Mouse (Mus musculus): ENCODE measurements around the gene Grb2. TPM values are rescaled to one million over a fixed set of nuclear protein-coding genes. Genes with fewer than 3 reads are reported as not detected.
"Not testable (repeated sequence)": the region's sequence is repeated elsewhere in the genome, so short reads cannot be mapped to it uniquely, and the experiment has no call there.

The Grb2 gene
- total RNA-seq, 1 experiment from 2014 or later, result 53.5 TPM

- ATAC-seq (replicated peaks; ENCODE audit: low read depth, poor library complexity, severe bottlenecking), result no peak
Measured at GRCm38 (mm10) chr11:115653194-115653593, 55.2 kb downstream of the Grb2 start.

- ATAC-seq (replicated peaks; ENCODE audit: low read depth, poor library complexity, severe bottlenecking), result no peak
Measured at GRCm38 (mm10) chr11:115651680-115652079, 56.7 kb downstream of the Grb2 start.

- no peak for ATAC-seq (replicated peaks; ENCODE audit: low read depth, poor library complexity, severe bottlenecking)
Measured at GRCm38 (mm10) chr11:115649706-115650105, 58.7 kb downstream of the Grb2 start.

GRCm38 (mm10) chr11:115647459-115647858, 60.9 kb downstream of the Grb2 start:
- ATAC-seq (replicated peaks; ENCODE audit: low read depth, poor library complexity, severe bottlenecking), result peak; percentile 51

- ATAC-seq (replicated peaks; ENCODE audit: low read depth, poor library complexity, severe bottlenecking), result no peak
Measured at GRCm38 (mm10) chr11:115646439-115646838, 62.0 kb downstream of the Grb2 start.

- not testable (repeated sequence) for ATAC-seq (replicated peaks; ENCODE audit: low read depth, poor library complexity, severe bottlenecking)
Measured at GRCm38 (mm10) chr11:115645498-115645897, 62.9 kb downstream of the Grb2 start.

- no peak for ATAC-seq (replicated peaks; ENCODE audit: low read depth, poor library complexity, severe bottlenecking)
Measured at GRCm38 (mm10) chr11:115644308-115644707, 64.1 kb downstream of the Grb2 start.

GRCm38 (mm10) chr11:115643265-115643664, 65.1 kb downstream of the Grb2 start:
- ATAC-seq (replicated peaks; ENCODE audit: low read depth, poor library complexity, severe bottlenecking), result peak; percentile 53

GRCm38 (mm10) chr11:115642705-115643104, 65.7 kb downstream of the Grb2 start:
- no peak for ATAC-seq (replicated peaks; ENCODE audit: low read depth, poor library complexity, severe bottlenecking)

- ATAC-seq (replicated peaks; ENCODE audit: low read depth, poor library complexity, severe bottlenecking), result no peak
Measured at GRCm38 (mm10) chr11:115641664-115642036, 66.7 kb downstream of the Grb2 start.

- peak; percentile 59 for ATAC-seq (replicated peaks; ENCODE audit: low read depth, poor library complexity, severe bottlenecking)
Measured at GRCm38 (mm10) chr11:115640978-115641663, 67.3 kb downstream of the Grb2 start.

- ATAC-seq (replicated peaks; ENCODE audit: low read depth, poor library complexity, severe bottlenecking), result no peak
Measured at GRCm38 (mm10) chr11:115640311-115640828, 68.0 kb downstream of the Grb2 start.

GRCm38 (mm10) chr11:115639540-115639939, 68.9 kb downstream of the Grb2 start:
- ATAC-seq (replicated peaks; ENCODE audit: low read depth, poor library complexity, severe bottlenecking), result no peak

- ATAC-seq (replicated peaks; ENCODE audit: low read depth, poor library complexity, severe bottlenecking), result peak; percentile 36
Measured at GRCm38 (mm10) chr11:115638498-115639409, 69.6 kb downstream of the Grb2 start.

GRCm38 (mm10) chr11:115636960-115637359, 71.4 kb downstream of the Grb2 start:
- ATAC-seq (replicated peaks; ENCODE audit: low read depth, poor library complexity, severe bottlenecking), result no peak

GRCm38 (mm10) chr11:115635484-115635883, 72.9 kb downstream of the Grb2 start:
- no peak for ATAC-seq (replicated peaks; ENCODE audit: low read depth, poor library complexity, severe bottlenecking)

- ATAC-seq (replicated peaks; ENCODE audit: low read depth, poor library complexity, severe bottlenecking), result no peak
Measured at GRCm38 (mm10) chr11:115635041-115635440, 73.4 kb downstream of the Grb2 start.

- no peak for ATAC-seq (replicated peaks; ENCODE audit: low read depth, poor library complexity, severe bottlenecking)
Measured at GRCm38 (mm10) chr11:115634109-115634508, 74.3 kb downstream of the Grb2 start.

- no peak for ATAC-seq (replicated peaks; ENCODE audit: low read depth, poor library complexity, severe bottlenecking)
Measured at GRCm38 (mm10) chr11:115632862-115633261, 75.5 kb downstream of the Grb2 start.

GRCm38 (mm10) chr11:115632247-115632646, 76.2 kb downstream of the Grb2 start:
- no peak for ATAC-seq (replicated peaks; ENCODE audit: low read depth, poor library complexity, severe bottlenecking)

- no peak for ATAC-seq (replicated peaks; ENCODE audit: low read depth, poor library complexity, severe bottlenecking)
Measured at GRCm38 (mm10) chr11:115631505-115631890, 76.9 kb downstream of the Grb2 start.
